Mouse (Mus musculus) testis, postnatal 10 days (tissue): ENCODE data around the gene 4930558K02Rik.

Experiments
- DNase-seq: peaks from one replicate; pipeline ENCODE4 v3.0.0; 2021; ENCODE audit warnings: low spot score

The 4930558K02Rik gene

GRCm38 (mm10) chr1:161900129-161900528 lies 79.3 kb downstream of the 4930558K02Rik start:
- no peak for DNase-seq

- DNase-seq: no peak
Measured at GRCm38 (mm10) chr1:161897235-161897634, 82.2 kb downstream of the 4930558K02Rik start.

GRCm38 (mm10) chr1:161896130-161896529 lies 83.3 kb downstream of the 4930558K02Rik start:
- no peak for DNase-seq

- no peak for DNase-seq
Measured at GRCm38 (mm10) chr1:161895014-161895413, 84.4 kb downstream of the 4930558K02Rik start.

- DNase-seq: no peak
Measured at GRCm38 (mm10) chr1:161894553-161894952, 84.9 kb downstream of the 4930558K02Rik start.

- no peak for DNase-seq
Measured at GRCm38 (mm10) chr1:161894126-161894525, 85.3 kb downstream of the 4930558K02Rik start.
